Mouse (Mus musculus) embryonic facial prominence, embryonic 14.5 days (tissue): ENCODE measurements around the gene Mrpl9. TPM values are rescaled to one million over a fixed set of nuclear protein-coding genes. Genes with fewer than 3 reads are reported as not detected.

ENCODE experiments used
- ATAC-seq: fragments of 200-750 bp; cut with Nextera tagmentation; 2 replicates; pipeline ENCODE4 v1.8.0; 2017; ENCODE audit warnings: low read depth, moderate number of reproducible peaks, moderate TSS enrichment
- DNase-seq: peaks from one replicate; pipeline ENCODE4 v3.0.0-alpha.2; 2015; ENCODE audit warnings: low spot score
- H3K27ac ChIP-seq: fragments of 300-500 bp; sonication (generic); replicated peaks from 2 replicates; pipeline ENCODE4 v1.5.1; 2014; ENCODE audit warnings: low read depth, mild to moderate bottlenecking, low read length, moderate library complexity
- H3K27me3 ChIP-seq: fragments of 300-500 bp; sonication (generic); replicated peaks from 2 replicates; pipeline ENCODE4 v1.6.1; 2014; ENCODE audit warnings: low read length; ENCODE audit not compliant: control insufficient read depth, insufficient read depth
- H3K36me3 ChIP-seq: fragments of 300-500 bp; sonication (generic); 2 replicates; pipeline ENCODE4 v1.6.1; 2014; ENCODE audit warnings: low read length, mixed read lengths; ENCODE audit not compliant: control insufficient read depth, insufficient read depth
- H3K4me1 ChIP-seq: fragments of 300-500 bp; sonication (generic); 2 replicates; pipeline ENCODE4 v1.6.1; 2014; ENCODE audit warnings: antibody characterized with exemption, low read length; ENCODE audit not compliant: control insufficient read depth, insufficient read depth
- H3K4me2 ChIP-seq: fragments of 300-500 bp; sonication (generic); 2 replicates; pipeline ENCODE4 v1.6.1; 2014; ENCODE audit warnings: low read depth, mild to moderate bottlenecking, low read length, moderate library complexity, mixed read lengths
- H3K4me3 ChIP-seq: fragments of 300-500 bp; sonication (generic); 2 replicates; pipeline ENCODE4 v1.5.1; 2014; ENCODE audit warnings: low read depth, mild to moderate bottlenecking, low read length
- H3K9ac ChIP-seq: fragments of 300-500 bp; sonication (generic); 2 replicates; pipeline ENCODE4 v1.6.1; 2014; ENCODE audit warnings: low read depth, mild to moderate bottlenecking, low read length, moderate library complexity, mixed read lengths
- H3K9me3 ChIP-seq: fragments of 300-500 bp; sonication (generic); 2 replicates; pipeline ENCODE4 v1.6.1; 2016; ENCODE audit warnings: low read length; ENCODE audit not compliant: control insufficient read depth
- WGBS: fragments of 180-500 bp; shearing (Covaris S2); extraction: QIAGEN DNeasy Blood & Tissue Kit; methylation state at CpG from one replicate; pipeline ENCODE4 v1.1.7; 2014; 5-methylcytosine and 5-hydroxymethylcytosine counted together
- polyA plus RNA-seq: library from polyadenylated mRNA; unstranded; fragments of >200 nt; fragmentation: Nextera tagmentation; extraction: Ambion mirVana; gene quantifications from 2 replicates; pipeline ENCODE4 v1.2.1, GENCODE M21; 2014

The Mrpl9 gene
- polyA plus RNA-seq, 1 experiment from 2014 or later = 52.4 TPM

- Histone ChIP-seq H3K9ac (no peak overlapping the region), H3K36me3 (no peaks in the 10 kb centered on the region), H3K27ac (no peak overlapping the region), H3K27me3 (no peaks in the 10 kb centered on the region), H3K9me3 (no peaks in the 10 kb centered on the region), H3K4me2 (peak overlapping the region; percentile 48), H3K4me1 (no peaks in the 10 kb centered on the region), H3K4me3 (peak overlapping the region; percentile 38)
- DNase-seq (peak; percentile 98), ATAC-seq (peak; percentile 94)
- WGBS = 1% methylated on average over 12 of the region's 12 CpGs
These were observed 13.4 kb downstream of the Mrpl9 start for GRCm38 (mm10) chr3:94456529-94457000.

GRCm38 (mm10) chr3:94457055-94457454 lies 13.9 kb downstream of the Mrpl9 start:
- DNase-seq (no peak), ATAC-seq (no peak)
- WGBS = 65% methylated on average over 3 of the region's 3 CpGs
- Histone ChIP-seq H3K4me2 (peak overlapping the region; percentile 48), H3K4me3 (no peak overlapping the region), H3K36me3 (no peaks in the 10 kb centered on the region), H3K4me1 (no peaks in the 10 kb centered on the region), H3K27ac (no peak overlapping the region), H3K27me3 (no peaks in the 10 kb centered on the region), H3K9me3 (no peaks in the 10 kb centered on the region), H3K9ac (no peak overlapping the region)

- no peak overlapping the region for H3K4me3 ChIP-seq
- ATAC-seq = no peak
- no peaks in the 10 kb centered on the region for H3K36me3 ChIP-seq
- H3K27ac ChIP-seq = no peak overlapping the region
- H3K9ac ChIP-seq = no peak overlapping the region
- H3K4me1 ChIP-seq = no peaks in the 10 kb centered on the region
- no peaks in the 10 kb centered on the region for H3K9me3 ChIP-seq
- WGBS = 87% methylated on average over 2 of the region's 2 CpGs
- H3K27me3 ChIP-seq = no peaks in the 10 kb centered on the region
- DNase-seq = no peak
- no peak overlapping the region for H3K4me2 ChIP-seq
These were observed 16.7 kb downstream of the Mrpl9 start for GRCm38 (mm10) chr3:94459834-94460233.

DNA sequence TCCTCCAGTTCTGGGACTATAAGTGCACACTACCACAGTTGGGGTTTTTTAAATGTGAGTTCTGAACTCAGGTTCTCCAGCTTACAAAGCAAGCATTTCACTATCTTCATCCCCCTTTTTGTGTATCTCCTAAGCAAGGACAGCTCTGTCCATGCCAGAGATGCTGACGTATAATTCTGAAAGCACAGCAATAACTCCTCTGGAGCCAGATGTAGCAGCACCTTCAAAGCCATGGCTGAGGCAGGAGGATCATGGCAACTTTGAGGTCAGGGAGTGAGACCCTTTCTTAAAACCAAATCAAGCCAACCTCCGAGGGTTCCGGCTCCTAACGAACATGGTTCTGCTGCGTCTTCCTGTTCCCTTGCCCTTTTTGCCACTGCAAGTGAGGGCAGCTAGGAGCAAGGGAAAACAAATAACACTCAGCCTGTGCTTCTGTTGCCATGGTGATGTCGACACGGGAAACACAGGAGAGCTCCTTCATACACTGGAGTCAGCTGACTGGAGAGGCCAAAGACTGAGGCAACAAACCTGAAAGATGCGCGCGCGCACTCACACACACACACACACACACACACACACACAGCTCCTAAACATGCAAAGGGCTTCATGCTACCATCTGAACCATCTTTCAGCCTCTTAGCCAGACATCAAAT lies 20.9 kb downstream of the Mrpl9 start:
- no peaks in the 10 kb centered on the region for H3K36me3 ChIP-seq
- WGBS = 49% methylated on average over 11 of the region's 11 CpGs
- no peak overlapping the region for H3K4me2 ChIP-seq
- peak; percentile 45 for DNase-seq
- no peak overlapping the region for H3K9ac ChIP-seq
- no peaks in the 10 kb centered on the region for H3K4me1 ChIP-seq
- no peak overlapping the region for H3K4me3 ChIP-seq
- no peaks in the 10 kb centered on the region for H3K27me3 ChIP-seq
- peak; percentile 49 for ATAC-seq
- H3K9me3 ChIP-seq = no peaks in the 10 kb centered on the region
- no peak overlapping the region for H3K27ac ChIP-seq

- no peak overlapping the region for H3K4me2 ChIP-seq
- H3K27me3 ChIP-seq = no peaks in the 10 kb centered on the region
- DNase-seq (no peak), ATAC-seq (peak; percentile 26; the same call in 1 of the 2 replicates)
- H3K4me1 ChIP-seq = no peaks in the 10 kb centered on the region
- no peak overlapping the region for H3K9ac ChIP-seq
- no peaks in the 10 kb centered on the region for H3K36me3 ChIP-seq
- no peak overlapping the region for H3K4me3 ChIP-seq
- H3K9me3 ChIP-seq = no peaks in the 10 kb centered on the region
- 65% methylated on average over 13 of the region's 13 CpGs for WGBS
- H3K27ac ChIP-seq = no peak overlapping the region
These were observed 22.7 kb downstream of the Mrpl9 start for GRCm38 (mm10) chr3:94465632-94466430.

DNA sequence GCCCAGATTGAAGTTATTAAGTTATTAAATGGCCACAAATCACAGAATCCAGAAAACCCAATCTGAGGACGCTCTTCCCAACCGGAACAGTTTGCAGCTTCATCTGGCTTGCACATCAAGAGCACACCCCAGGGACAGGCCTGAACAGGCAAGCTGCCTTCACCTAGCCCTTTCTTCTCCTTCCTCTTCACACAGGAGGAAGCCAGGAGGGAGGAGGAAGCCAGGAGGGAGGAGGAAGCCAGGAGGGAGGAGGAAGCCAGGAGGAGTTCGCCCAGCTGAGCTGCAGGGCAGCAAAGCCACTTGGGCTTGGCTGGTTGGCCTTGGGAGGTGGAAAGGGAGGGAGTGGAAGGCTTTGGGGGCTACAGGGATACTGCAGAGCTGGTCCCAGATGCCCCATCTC lies 25.8 kb downstream of the Mrpl9 start:
- no peaks in the 10 kb centered on the region for H3K36me3 ChIP-seq
- H3K4me1 ChIP-seq = 0 out of 2 replicates have a peak, but pooled peaks cover 4% of the 10 kb centered on the region
- 17% methylated on average over 3 of the region's 3 CpGs for WGBS
- H3K27me3 ChIP-seq = no peaks in the 10 kb centered on the region
- H3K4me2 ChIP-seq = no peak overlapping the region
- no peak overlapping the region for H3K27ac ChIP-seq
- peak overlapping the region; percentile 25; the same call in 1 of the 2 replicates for H3K9ac ChIP-seq
- no peaks in the 10 kb centered on the region for H3K9me3 ChIP-seq
- DNase-seq (peak; percentile 46), ATAC-seq (no peak)
- no peak overlapping the region for H3K4me3 ChIP-seq

GRCm38 (mm10) chr3:94472447-94473114 lies 29.5 kb downstream of the Mrpl9 start:
- Histone ChIP-seq H3K27me3 (no peaks in the 10 kb centered on the region), H3K9ac (peak overlapping the region; percentile 14; the same call in 1 of the 2 replicates), H3K9me3 (no peaks in the 10 kb centered on the region), H3K4me1 (0 out of 2 replicates have a peak, but pooled peaks cover 4% of the 10 kb centered on the region), H3K4me3 (peak overlapping the region; percentile 18; the same call in 1 of the 2 replicates), H3K36me3 (no peaks in the 10 kb centered on the region), H3K4me2 (peak overlapping the region; percentile 47), H3K27ac (no peak overlapping the region; the same call in none of the 2 replicates)
- 14% methylated on average over 28 of the region's 28 CpGs for WGBS
- DNase-seq = peak; percentile 74
- ATAC-seq = peak; percentile 75

- no peak overlapping the region; the same call in 1 of the 2 replicates for H3K27ac ChIP-seq
- H3K27me3 ChIP-seq = no peaks in the 10 kb centered on the region
- no peaks in the 10 kb centered on the region for H3K9me3 ChIP-seq
- 0 out of 2 replicates have a peak overlapping the region, but pooled peaks have one; percentile 47 for H3K4me2 ChIP-seq
- H3K36me3 ChIP-seq = no peaks in the 10 kb centered on the region
- peaks cover 4% of the 10 kb centered on the region; the same call in 1 of the 2 replicates for H3K4me1 ChIP-seq
- 36% methylated on average over 10 of the region's 10 CpGs for WGBS
- DNase-seq (no peak), ATAC-seq (no peak)
- H3K4me3 ChIP-seq = no peak overlapping the region; the same call in 1 of the 2 replicates
- H3K9ac ChIP-seq = 0 out of 2 replicates have a peak overlapping the region, but pooled peaks have one; percentile 14
These were observed 30.0 kb downstream of the Mrpl9 start for GRCm38 (mm10) chr3:94473115-94473505.
